Mouse (Mus musculus) layer of hippocampus, postnatal 25 days (tissue): ENCODE measurements at regions not wholly inside any gene's neighbourhood (a gene's known extent, or its start where the extent isn't known, plus 50 kb on each side); places are given as distances from the start of the nearest gene placed in this dataset.

ENCODE experiments used
- DNase-seq, 2 experiments: peaks; one replicate each; pipeline ENCODE4 v3.0.0; 2022; ENCODE audit warnings: mixed read lengths in 2 of 2, low spot score in 1 of 2; ENCODE audit errors: extremely low spot score in 1 of 2

DNA sequence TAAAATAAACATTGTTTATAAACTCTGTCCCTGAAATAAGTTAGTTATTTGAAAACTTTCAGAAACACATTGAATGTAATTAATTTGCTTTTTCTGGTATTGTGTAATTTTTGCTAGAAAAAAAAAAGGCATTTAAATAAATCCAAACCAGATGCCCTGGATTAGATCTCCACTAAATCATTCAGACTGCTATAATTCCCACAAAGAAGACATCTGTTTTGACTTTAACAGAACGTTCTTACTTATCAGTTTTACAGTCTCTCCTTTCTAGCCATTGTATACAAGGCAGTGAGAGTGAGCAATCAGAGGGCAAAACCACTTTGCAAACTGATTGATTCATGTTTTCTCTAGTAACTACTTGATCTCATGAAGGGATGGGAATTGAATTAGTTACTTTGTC lies 478.8 kb downstream of the Slitrk6 start:
- DNase-seq, result no peak

GRCm38 (mm10) chr14:110271270-110271669 lies 483.7 kb downstream of the Slitrk6 start:
- no peak for DNase-seq

GRCm38 (mm10) chr14:110244466-110244865 lies 510.5 kb downstream of the Slitrk6 start:
- peak in 1 of 2 experiments; percentile 3 for DNase-seq

DNA sequence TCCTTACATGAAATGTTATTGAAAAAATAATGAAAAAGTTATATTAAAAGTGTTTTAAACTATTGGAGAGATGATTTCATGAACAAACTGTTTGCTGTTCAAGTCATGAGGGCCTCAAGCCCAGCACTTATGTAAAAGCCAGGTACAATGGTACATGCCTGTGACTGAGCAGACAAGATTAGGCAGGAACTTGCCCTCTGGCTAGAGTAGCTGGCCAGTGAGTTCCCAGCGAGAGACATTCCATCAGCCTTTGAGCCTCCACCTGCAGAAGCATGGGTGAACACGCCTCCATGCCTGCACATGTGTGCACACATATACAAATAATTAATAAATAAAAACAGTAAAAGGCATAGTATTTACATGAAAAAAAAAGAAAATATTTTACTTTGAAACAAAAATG lies 511.4 kb downstream of the Slitrk6 start:
- DNase-seq, result no peak

DNA sequence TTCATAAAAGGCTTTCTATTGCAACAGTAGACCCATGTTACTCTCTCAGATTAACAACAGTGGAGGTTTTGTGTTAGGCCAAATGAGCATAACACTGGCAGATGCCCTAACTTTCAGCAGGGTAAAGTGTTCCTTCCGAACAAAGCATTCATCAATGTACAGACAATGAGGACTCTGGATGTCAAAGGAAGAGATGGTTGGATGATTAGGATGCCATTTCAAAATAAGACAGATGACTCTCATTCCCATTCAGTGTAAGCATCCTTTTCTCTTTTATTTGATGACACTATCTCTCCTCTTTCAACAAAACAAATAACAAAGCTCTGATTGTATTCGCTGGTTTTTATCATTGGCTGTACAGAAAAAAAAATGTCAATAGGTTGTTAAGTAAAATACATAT lies 516.1 kb downstream of the Slitrk6 start:
- DNase-seq, result no peak

- DNase-seq, result no peak
Measured at GRCm38 (mm10) chr14:110224678-110225446, 530.1 kb downstream of the Slitrk6 start.

DNA sequence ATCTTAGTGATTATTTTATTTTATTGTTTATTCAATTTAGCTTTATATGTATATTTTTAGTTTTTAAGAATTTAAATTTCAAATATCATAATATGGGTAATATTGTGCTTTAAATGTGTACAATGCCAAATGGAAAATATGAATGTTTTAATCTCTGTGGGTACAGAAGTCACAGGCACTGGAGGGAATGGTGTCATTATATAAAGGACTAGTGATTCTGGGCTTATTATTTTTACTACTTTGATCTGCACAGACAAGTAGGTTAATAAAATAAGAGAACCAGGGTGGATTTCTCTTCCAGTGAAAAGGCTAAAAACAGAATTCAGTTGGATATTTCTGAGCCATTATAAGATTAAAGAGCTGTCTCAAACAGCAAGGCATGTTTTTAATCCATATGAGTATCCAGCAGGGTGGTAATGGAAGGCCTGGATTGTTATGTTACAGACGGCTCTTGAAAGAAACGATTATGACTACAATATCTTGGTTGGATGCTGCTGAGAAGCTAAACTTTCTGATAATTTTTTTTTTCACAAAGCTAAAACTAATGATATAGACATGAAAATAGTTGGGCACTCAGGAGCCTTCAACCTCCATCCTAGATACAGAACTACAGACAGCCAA lies 563.9 kb downstream of the Slitrk6 start:
- no peak for DNase-seq

DNA sequence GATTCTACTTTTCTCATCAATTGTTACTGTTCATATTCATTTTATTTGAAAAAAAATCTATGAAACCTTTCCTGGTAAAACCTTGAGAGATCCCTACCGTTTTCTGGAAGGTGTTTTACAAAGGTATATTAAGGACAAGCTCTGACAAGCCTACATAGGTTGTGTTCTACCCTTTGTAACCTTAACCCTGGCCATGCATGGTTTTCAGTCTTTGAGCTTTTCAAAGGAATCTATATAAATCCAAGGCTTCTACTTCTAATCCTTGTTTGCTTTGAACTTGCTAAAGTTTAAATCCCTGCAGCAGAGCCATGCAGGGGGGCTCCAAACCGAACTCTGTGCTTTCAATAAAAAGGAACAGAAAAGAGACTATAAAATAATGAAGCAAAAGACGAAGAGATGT lies 564.5 kb downstream of the Slitrk6 start:
- no peak for DNase-seq

GRCm38 (mm10) chr14:110179166-110179565 lies 575.8 kb downstream of the Slitrk6 start:
- DNase-seq, result no peak

GRCm38 (mm10) chr14:110171162-110172117 lies 583.5 kb downstream of the Slitrk6 start:
- no peak for DNase-seq

DNA sequence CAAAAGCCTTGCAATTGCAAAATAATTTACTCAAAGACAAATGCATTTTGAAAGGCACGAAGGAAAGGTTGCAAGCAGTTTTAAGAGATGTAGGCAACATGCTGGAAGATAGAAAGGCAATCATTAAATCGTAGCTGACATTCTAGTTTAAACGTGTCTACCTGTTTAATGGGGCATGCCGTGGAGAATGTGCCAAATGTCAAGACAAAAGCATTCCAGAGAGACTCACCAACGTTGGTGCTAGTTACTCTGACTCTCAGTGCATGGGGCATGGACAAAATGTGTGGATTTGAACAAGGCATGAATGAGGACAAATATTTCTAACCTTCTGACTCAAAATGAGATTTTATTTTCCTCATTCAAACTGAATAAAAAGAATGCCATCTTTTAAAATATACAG lies 586.3 kb downstream of the Slitrk6 start:
- DNase-seq, result no peak

DNA sequence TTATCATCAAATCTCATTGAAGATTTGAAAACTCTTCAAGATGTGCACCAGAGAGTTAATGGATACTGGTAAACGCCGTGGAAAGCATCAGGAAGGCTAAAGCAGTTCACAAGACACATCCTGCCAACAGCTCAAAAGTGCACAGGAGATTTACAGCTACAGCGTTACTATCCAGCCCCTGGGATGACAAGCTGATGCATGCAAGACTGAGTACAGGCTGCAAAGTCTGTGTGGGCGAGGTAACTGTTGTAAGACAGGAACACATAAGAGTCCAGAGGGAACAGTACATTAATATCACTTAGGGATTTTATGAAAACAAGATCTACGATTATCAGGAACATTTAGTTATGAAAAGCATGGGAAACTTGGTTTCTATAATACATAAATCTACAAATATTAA lies 626.7 kb downstream of the Slitrk6 start:
- DNase-seq, result no peak

- no peak for DNase-seq
Measured at GRCm38 (mm10) chr14:110125936-110126710, 628.8 kb downstream of the Slitrk6 start.

GRCm38 (mm10) chr14:110122710-110123109 lies 632.2 kb downstream of the Slitrk6 start:
- no peak for DNase-seq

DNA sequence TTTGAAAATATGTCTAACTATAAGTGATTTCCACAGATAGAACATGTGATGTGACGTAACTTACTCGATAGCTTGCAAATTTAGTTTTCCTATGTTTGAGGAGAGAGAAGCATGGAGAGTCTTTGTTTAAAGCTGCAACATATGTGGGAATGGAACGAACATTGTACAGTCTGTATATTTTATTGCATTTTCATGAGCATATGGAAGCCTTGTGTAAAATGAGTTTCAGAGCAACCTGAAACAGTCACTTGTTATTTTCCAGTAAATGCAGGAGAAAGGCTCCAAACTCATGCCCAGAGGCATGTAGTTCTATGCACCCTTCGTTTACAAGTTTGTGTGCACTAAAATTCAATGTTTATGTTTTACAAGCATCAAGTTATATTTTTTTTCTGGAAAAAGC lies 639.4 kb downstream of the Slitrk6 start:
- DNase-seq, result no peak

DNA sequence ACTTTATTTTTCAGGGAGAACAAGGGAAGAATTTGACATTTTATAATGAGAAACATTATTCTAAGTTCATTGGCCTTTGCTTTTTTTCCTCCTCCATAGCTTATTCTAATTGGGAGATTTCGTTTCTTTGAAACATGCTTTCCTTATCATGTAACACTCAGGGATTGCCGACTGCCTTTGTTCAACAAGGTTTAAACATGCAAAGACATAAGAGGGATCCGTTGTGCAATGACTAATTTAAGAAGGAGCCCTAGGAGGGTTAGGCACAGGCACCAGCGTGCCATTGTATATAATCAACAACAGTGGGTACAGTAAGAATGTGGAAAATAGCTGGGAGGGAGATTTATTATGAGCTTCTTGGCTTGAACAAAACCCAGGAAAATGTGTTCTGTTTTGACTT lies 654.1 kb downstream of the Slitrk6 start:
- DNase-seq, result no peak

- no peak for DNase-seq
Measured at GRCm38 (mm10) chr14:110078351-110078750, 676.6 kb downstream of the Slitrk6 start.

DNA sequence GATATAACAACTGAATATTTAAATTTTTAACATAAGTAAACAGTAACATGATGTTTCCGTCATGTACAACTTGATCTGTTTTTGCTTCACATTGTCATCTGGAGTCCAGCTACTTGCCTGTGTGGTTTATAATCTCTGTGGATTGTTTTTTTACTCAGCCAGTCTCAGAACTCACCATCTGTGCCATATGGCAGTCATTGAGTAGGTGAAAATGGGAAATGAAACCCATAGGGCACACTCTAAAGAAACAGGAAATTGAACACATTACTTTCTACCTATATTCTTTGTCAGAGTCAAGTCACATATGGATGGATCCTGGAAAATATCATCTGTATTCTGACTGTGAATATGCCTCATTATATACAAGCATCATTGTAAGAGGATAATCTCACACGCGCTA lies 707.2 kb downstream of the Slitrk6 start:
- no peak for DNase-seq

DNA sequence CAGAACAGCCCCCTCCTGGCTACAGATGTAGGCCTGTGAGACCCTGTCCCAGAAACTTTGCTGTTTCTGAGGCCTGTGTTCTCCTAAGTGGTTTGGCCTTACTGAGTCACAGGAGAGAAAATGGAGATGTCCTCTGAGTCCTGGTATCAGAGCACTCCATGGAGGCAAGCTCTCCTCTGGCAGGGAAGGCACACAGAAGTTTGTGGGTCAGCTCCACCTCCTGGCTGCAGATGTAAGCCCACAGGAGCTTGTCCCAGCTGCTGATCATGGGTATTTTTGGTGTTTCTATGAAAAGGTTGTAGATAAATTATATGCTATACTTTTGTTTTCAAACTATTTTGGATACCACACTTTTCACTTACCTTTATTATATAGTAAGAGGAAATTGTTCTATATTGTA lies 711.7 kb downstream of the Slitrk6 start:
- DNase-seq, result no peak

- no peak for DNase-seq
Measured at GRCm38 (mm10) chr14:110021812-110022211, 733.1 kb downstream of the Slitrk6 start.
